Comparison of ENCODE assay signal across 8 mouse cellular contexts in genomic region chr12:110851414-110851813, GRCm38 (mm10). TPM values are rescaled to one million over a fixed set of nuclear protein-coding genes. Genes with fewer than 3 reads are reported as not detected.
A peak's percentile ranks its signal among the peaks of the same experiment; 100 is the strongest.
DNase-seq lines count a peak whose midpoint lies in the region; ATAC-seq and TF ChIP-seq lines count a peak whose summit lies in the region.

No protein-coding gene starts in this region.

- DNase-seq in heart, adult 9 months (ENCODE audit: low spot score in 2 of 2): no peak
- DNase-seq in forebrain, postnatal 0 days: no peak
- no peak for DNase-seq in MN1 (ENCODE audit: low spot score)
- DNase-seq in left cerebral cortex, postnatal 14 days (ENCODE audit: low spot score in 2 of 2): no peak
- DNase-seq in thymus, postnatal 36 days: no peak

- no peaks in the 10 kb centered on the region for H3K9me3 ChIP-seq in heart, embryonic 15.5 days (replicated peaks)
- H3K9me3 ChIP-seq in E14TG2a.4 (ENCODE audit: low read length): no peaks in the 10 kb centered on the region
- H3K9me3 ChIP-seq in forebrain, postnatal 0 days (ENCODE audit: low read length): no peaks in the 10 kb centered on the region
- H3K9me3 ChIP-seq in megakaryocyte, embryonic 14.5 days: no peaks in the 10 kb centered on the region

- peaks cover 21% of the 10 kb centered on the region for H3K4me1 ChIP-seq in heart, embryonic 15.5 days (replicated peaks)
- peaks cover 70% of the 10 kb centered on the region for H3K4me1 ChIP-seq in E14TG2a.4 (replicated peaks; ENCODE audit: low read depth, low read length)
- peaks cover 5% of the 10 kb centered on the region; the same call in 1 of the 2 replicates for H3K4me1 ChIP-seq in forebrain, postnatal 0 days (ENCODE audit: insufficient read depth)
- peaks cover 74% of the 10 kb centered on the region for H3K4me1 ChIP-seq in megakaryocyte, embryonic 14.5 days

- ATAC-seq in heart, embryonic 15.5 days (replicated peaks; ENCODE audit: insufficient number of reproducible peaks, insufficient read depth, low FRiP score, low read depth): no peak
- ATAC-seq in forebrain, postnatal 0 days: no peak

- no peaks in the 10 kb centered on the region for H3K27me3 ChIP-seq in heart, embryonic 15.5 days
- no peaks in the 10 kb centered on the region for H3K27me3 ChIP-seq in E14TG2a.4 (ENCODE audit: insufficient read depth, low read length)
- H3K27me3 ChIP-seq in forebrain, postnatal 0 days (ENCODE audit: insufficient read depth, low read length): peaks cover under 1% of the 10 kb centered on the region; the same call in 1 of the 2 replicates
- no peaks in the 10 kb centered on the region for H3K27me3 ChIP-seq in megakaryocyte, embryonic 14.5 days (replicated peaks)

- intact Hi-C loops in left cerebral cortex, postnatal 14 days (cut with DNase I): no loop called here

- H3K4me3 ChIP-seq in heart, embryonic 15.5 days: peak overlapping the region; percentile 85
- H3K4me3 ChIP-seq in E14TG2a.4 (replicated peaks; ENCODE audit: low read length): peak overlapping the region; percentile 88
- H3K4me3 ChIP-seq in forebrain, postnatal 0 days (ENCODE audit: low read depth, low read length): no peak overlapping the region
- H3K4me3 ChIP-seq in megakaryocyte, embryonic 14.5 days (replicated peaks): peak overlapping the region; percentile 96

- TF ChIP-seq CTCF in E14TG2a.4 (conservative IDR thresholded peaks at IDR 0.05; ENCODE audit: low read length): no peak
- TF ChIP-seq CTCF in forebrain, postnatal 0 days (IDR thresholded peaks at IDR 0.05; ENCODE audit: low read depth): no peak

- 32% methylated on average over 12 of the region's 12 CpGs for WGBS in heart, embryonic 15.5 days
- WGBS in forebrain, postnatal 0 days: 82% methylated on average over 12 of the region's 12 CpGs

- peak overlapping the region; percentile 85 for H3K27ac ChIP-seq in heart, embryonic 15.5 days
- H3K27ac ChIP-seq in forebrain, postnatal 0 days (ENCODE audit: low read depth, low read length): no peak overlapping the region

- peaks cover 13% of the 10 kb centered on the region for H3K36me3 ChIP-seq in heart, embryonic 15.5 days
- H3K36me3 ChIP-seq in E14TG2a.4 (ENCODE audit: insufficient read depth, low read length): peaks cover 27% of the 10 kb centered on the region
- peaks cover 11% of the 10 kb centered on the region for H3K36me3 ChIP-seq in forebrain, postnatal 0 days (ENCODE audit: insufficient read depth)
- H3K36me3 ChIP-seq in megakaryocyte, embryonic 14.5 days (replicated peaks; ENCODE audit: low read length): peaks cover 29% of the 10 kb centered on the region

- peak overlapping the region; percentile 72 for H3K4me2 ChIP-seq in heart, embryonic 15.5 days
- no peak overlapping the region for H3K4me2 ChIP-seq in forebrain, postnatal 0 days (ENCODE audit: low read depth)

- peak overlapping the region; percentile 83; the same call in 1 of the 2 replicates for H3K9ac ChIP-seq in heart, embryonic 15.5 days
- H3K9ac ChIP-seq in forebrain, postnatal 0 days: 0 out of 2 replicates have a peak overlapping the region, but pooled peaks have one; percentile 79

RNA-seq across cellular contexts. Expression of gene Zfp839, which starts 1.4 kb away (rescaled TPM):
- 4.5 and 5.9 TPM in 2 replicates for polyA plus RNA-seq in heart, embryonic 15.5 days (2015; fragmentation: Nextera tagmentation; extraction: Ambion mirVana)
- 4.5 and 5.9 TPM in 2 replicates for total RNA-seq in forebrain, postnatal 0 days (2014; rRNA removed)
- 0.63 and 2.4 TPM in 2 replicates for polyA plus RNA-seq in forebrain, postnatal 0 days (2015; fragmentation: Nextera tagmentation; extraction: Ambion mirVana)
- 1.0 and 4.3 TPM in 2 replicates for polyA plus RNA-seq in megakaryocyte, embryonic 14.5 days (2012; ENCODE audit: insufficient read depth, low replicate concordance)
- total RNA-seq in left cerebral cortex, postnatal 14 days (2021): 1 to 10 TPM; 9.1 to 9.6 TPM

RNA-seq across cellular contexts. Expression of gene Mok, which starts 10.7 kb away (rescaled TPM):
- polyA plus RNA-seq in heart, embryonic 15.5 days (2015; fragmentation: Nextera tagmentation; extraction: Ambion mirVana): 3.0 and 4.0 TPM in 2 replicates
- total RNA-seq in forebrain, postnatal 0 days (2014; rRNA removed): 12.8 and 20.5 TPM in 2 replicates
- polyA plus RNA-seq in forebrain, postnatal 0 days (2015; fragmentation: Nextera tagmentation; extraction: Ambion mirVana): 20.6 and 22.1 TPM in 2 replicates
- 2.1 and 2.3 TPM in 2 replicates for polyA plus RNA-seq in megakaryocyte, embryonic 14.5 days (2012; ENCODE audit: insufficient read depth, low replicate concordance)
- total RNA-seq in left cerebral cortex, postnatal 14 days (2021): 10 to 100 TPM; 10.7 to 12.8 TPM

RNA-seq across cellular contexts. Expression of gene Cinp, which starts 37.5 kb away (rescaled TPM):
- 55.2 and 64.2 TPM in 2 replicates for polyA plus RNA-seq in heart, embryonic 15.5 days (2015; fragmentation: Nextera tagmentation; extraction: Ambion mirVana)
- total RNA-seq in forebrain, postnatal 0 days (2014; rRNA removed): 93.6 and 116 TPM in 2 replicates
- 82.2 and 92.3 TPM in 2 replicates for polyA plus RNA-seq in forebrain, postnatal 0 days (2015; fragmentation: Nextera tagmentation; extraction: Ambion mirVana)
- polyA plus RNA-seq in megakaryocyte, embryonic 14.5 days (2012; ENCODE audit: insufficient read depth, low replicate concordance): 11.5 and 21.2 TPM in 2 replicates
- 100 to 1,000 TPM; 107 to 124 TPM for total RNA-seq in left cerebral cortex, postnatal 14 days (2021)

RNA-seq across cellular contexts. Expression of gene Tecpr2, which starts 37.6 kb away (rescaled TPM):
- 2.0 and 3.2 TPM in 2 replicates for polyA plus RNA-seq in heart, embryonic 15.5 days (2015; fragmentation: Nextera tagmentation; extraction: Ambion mirVana)
- total RNA-seq in forebrain, postnatal 0 days (2014; rRNA removed): 20.8 and 25.6 TPM in 2 replicates
- 3.4 and 5.6 TPM in 2 replicates for polyA plus RNA-seq in forebrain, postnatal 0 days (2015; fragmentation: Nextera tagmentation; extraction: Ambion mirVana)
- polyA plus RNA-seq in megakaryocyte, embryonic 14.5 days (2012; ENCODE audit: insufficient read depth, low replicate concordance): 4.0 and 4.3 TPM in 2 replicates
- 10 to 100 TPM; 42.6 to 45.2 TPM for total RNA-seq in left cerebral cortex, postnatal 14 days (2021)
